Comparison of ENCODE assay signal across 8 mouse cellular contexts in the genomic region with DNA sequence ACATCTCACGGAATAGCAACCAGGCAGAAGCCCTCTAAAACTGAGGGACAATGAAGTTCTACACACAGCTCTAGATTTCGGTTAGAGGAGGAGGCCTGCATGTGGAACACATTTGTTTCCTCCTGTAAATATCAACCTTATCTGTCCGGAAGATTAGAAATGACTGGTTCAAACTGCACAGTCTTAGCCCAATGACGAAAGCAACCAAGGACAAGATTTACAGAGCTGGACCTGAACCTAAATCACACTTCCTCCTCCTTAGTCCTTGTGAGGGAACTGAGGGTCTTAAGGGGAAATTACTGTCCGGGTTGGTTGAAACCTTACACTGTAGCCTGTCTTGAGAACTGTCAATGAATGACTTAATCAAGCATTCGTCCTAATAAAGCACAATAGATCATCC. TPM values are rescaled to one million over a fixed set of nuclear protein-coding genes. Genes with fewer than 3 reads are reported as not detected.
DNase-seq lines count a peak whose midpoint lies in the region; ATAC-seq and TF ChIP-seq lines count a peak whose summit lies in the region.

No protein-coding gene starts in this region.

- intact Hi-C loops in gastrocnemius, postnatal 36 days (cut with DNase I): no loop called here

- no peaks in the 10 kb centered on the region for H3K9me3 ChIP-seq in heart, embryonic 15.5 days (replicated peaks)
- no peaks in the 10 kb centered on the region for H3K9me3 ChIP-seq in hindbrain, embryonic 15.5 days
- H3K9me3 ChIP-seq in midbrain, embryonic 14.5 days (ENCODE audit: control insufficient read depth, low read length): no peaks in the 10 kb centered on the region

- no peaks in the 10 kb centered on the region for H3K36me3 ChIP-seq in heart, embryonic 15.5 days
- H3K36me3 ChIP-seq in hindbrain, embryonic 15.5 days: no peaks in the 10 kb centered on the region
- no peaks in the 10 kb centered on the region for H3K36me3 ChIP-seq in midbrain, embryonic 14.5 days (ENCODE audit: control insufficient read depth, insufficient read depth, low read length)

- H3K4me1 ChIP-seq in heart, embryonic 15.5 days (replicated peaks): peaks cover 42% of the 10 kb centered on the region
- H3K4me1 ChIP-seq in bone marrow macrophage, adult 2 months (ENCODE audit: control insufficient read depth, insufficient read depth, low read length): peaks cover 16% of the 10 kb centered on the region
- H3K4me1 ChIP-seq in hindbrain, embryonic 15.5 days (replicated peaks): peaks cover 33% of the 10 kb centered on the region
- H3K4me1 ChIP-seq in midbrain, embryonic 14.5 days (ENCODE audit: control insufficient read depth, insufficient read depth, low read length): peaks cover 16% of the 10 kb centered on the region

- ATAC-seq in heart, embryonic 15.5 days (replicated peaks; ENCODE audit: insufficient number of reproducible peaks, insufficient read depth, low FRiP score, low read depth): no peak
- ATAC-seq in hindbrain, embryonic 15.5 days (ENCODE audit: low FRiP score, low read depth): no peak
- no peak for ATAC-seq in midbrain, embryonic 14.5 days (ENCODE audit: low FRiP score, low TSS enrichment)

- H3K27me3 ChIP-seq in heart, embryonic 15.5 days: 0 out of 2 replicates have a peak, but pooled peaks cover 2% of the 10 kb centered on the region
- H3K27me3 ChIP-seq in hindbrain, embryonic 15.5 days: no peaks in the 10 kb centered on the region
- no peaks in the 10 kb centered on the region for H3K27me3 ChIP-seq in midbrain, embryonic 14.5 days (ENCODE audit: control insufficient read depth, insufficient read depth, low read length)

- DNase-seq in heart, adult 8-10 months (ENCODE audit: low spot score): no peak
- no peak for DNase-seq in midbrain, embryonic 14.5 days
- DNase-seq in adrenal gland, postnatal 14 days: no peak
- DNase-seq in urinary bladder, adult 2 months (ENCODE audit: low spot score): no peak
- no peak for DNase-seq in gastrocnemius, postnatal 36 days

- 9% methylated on average over 6 of the region's 6 CpGs for WGBS in heart, embryonic 15.5 days
- WGBS in hindbrain, embryonic 15.5 days: 28% methylated on average over 6 of the region's 6 CpGs
- WGBS in midbrain, embryonic 14.5 days: 43% methylated on average over 6 of the region's 6 CpGs

- H3K4me2 ChIP-seq in heart, embryonic 15.5 days: peak overlapping the region; percentile 89
- H3K4me2 ChIP-seq in hindbrain, embryonic 15.5 days: peak overlapping the region; percentile 62
- H3K4me2 ChIP-seq in midbrain, embryonic 14.5 days (ENCODE audit: low read length): peak overlapping the region; percentile 93

- peak overlapping the region; percentile 97 for H3K27ac ChIP-seq in heart, embryonic 15.5 days
- peak overlapping the region; percentile 1; the same call in 1 of the 2 replicates for H3K27ac ChIP-seq in bone marrow macrophage, adult 2 months (ENCODE audit: insufficient read depth, low read depth, low read length)
- H3K27ac ChIP-seq in hindbrain, embryonic 15.5 days (replicated peaks): peak overlapping the region; percentile 94; the same call in 1 of the 2 replicates
- no peak overlapping the region for H3K27ac ChIP-seq in midbrain, embryonic 14.5 days (replicated peaks; ENCODE audit: low read depth, low read length)

- H3K9ac ChIP-seq in heart, embryonic 15.5 days: peak overlapping the region; percentile 97
- H3K9ac ChIP-seq in hindbrain, embryonic 15.5 days: peak overlapping the region; percentile 89
- peak overlapping the region; percentile 85 for H3K9ac ChIP-seq in midbrain, embryonic 14.5 days (replicated peaks; ENCODE audit: low read length)

- no peak for TF ChIP-seq POLR2A in bone marrow macrophage, adult 2 months (IDR thresholded peaks at IDR 0.05; ENCODE audit: borderline replicate concordance, low read depth, low read length)

- H3K4me3 ChIP-seq in heart, embryonic 15.5 days: peak overlapping the region; percentile 95
- H3K4me3 ChIP-seq in bone marrow macrophage, adult 2 months (ENCODE audit: insufficient read depth, low read length): peak overlapping the region; percentile 94
- peak overlapping the region; percentile 82 for H3K4me3 ChIP-seq in hindbrain, embryonic 15.5 days
- peak overlapping the region; percentile 95 for H3K4me3 ChIP-seq in midbrain, embryonic 14.5 days (replicated peaks; ENCODE audit: low read depth, low read length)

- no peak for TF ChIP-seq CTCF in bone marrow macrophage, adult 2 months (IDR thresholded peaks at IDR 0.05; ENCODE audit: low read depth, low read length)

RNA-seq across cellular contexts. Expression of gene Cdc42bpb, which starts 1.5 kb away (rescaled TPM):
- polyA plus RNA-seq in heart, embryonic 15.5 days (2015; fragmentation: Nextera tagmentation; extraction: Ambion mirVana): 20.1 and 26.7 TPM in 2 replicates
- total RNA-seq in heart, adult 8-10 months (2022): 10 to 100 TPM; 45.5 to 59.7 (median 53.9) TPM
- polyA plus RNA-seq in bone marrow macrophage, adult 2 months (2012; ENCODE audit: insufficient read depth, insufficient read length, missing spikeins): 32.5 and 41.6 TPM in 2 replicates
- polyA plus RNA-seq in hindbrain, embryonic 15.5 days (2015; fragmentation: Nextera tagmentation; extraction: Ambion mirVana): 41.2 and 42.4 TPM in 2 replicates
- polyA plus RNA-seq in midbrain, embryonic 14.5 days (2014; fragmentation: Nextera tagmentation; extraction: Ambion mirVana): 47.8 and 54.6 TPM in 2 replicates
- 133 and 149 TPM in 2 replicates for total RNA-seq in adrenal gland, postnatal 14 days (2021)
- 143 and 148 TPM in 2 replicates for polyA plus RNA-seq in urinary bladder, adult 2 months (2012; rRNA removed)
- total RNA-seq in gastrocnemius, postnatal 36 days (2021): 10 to 100 TPM; 18.6 to 18.7 TPM

RNA-seq across cellular contexts. Expression of gene Lbhd2, which starts 30.6 kb away (rescaled TPM):
- polyA plus RNA-seq in heart, embryonic 15.5 days (2015; fragmentation: Nextera tagmentation; extraction: Ambion mirVana): 0.45 and 1.6 TPM in 2 replicates
- total RNA-seq in heart, adult 8-10 months (2022): not detected
- polyA plus RNA-seq in bone marrow macrophage, adult 2 months (2012; ENCODE audit: insufficient read depth, insufficient read length, missing spikeins): not detected in 2 replicates
- 1.6 and 1.9 TPM in 2 replicates for polyA plus RNA-seq in hindbrain, embryonic 15.5 days (2015; fragmentation: Nextera tagmentation; extraction: Ambion mirVana)
- 2.0 and 3.3 TPM in 2 replicates for polyA plus RNA-seq in midbrain, embryonic 14.5 days (2014; fragmentation: Nextera tagmentation; extraction: Ambion mirVana)
- total RNA-seq in adrenal gland, postnatal 14 days (2021): 0.56 and 0.79 TPM in 2 replicates
- polyA plus RNA-seq in urinary bladder, adult 2 months (2012; rRNA removed): 0.10 TPM in 1 of 2 replicates, not detected in the other
- not detected for total RNA-seq in gastrocnemius, postnatal 36 days (2021)

RNA-seq across cellular contexts. Expression of gene Exoc3l4, which starts 40.8 kb away (rescaled TPM):
- 8.0 and 15.1 TPM in 2 replicates for polyA plus RNA-seq in heart, embryonic 15.5 days (2015; fragmentation: Nextera tagmentation; extraction: Ambion mirVana)
- total RNA-seq in heart, adult 8-10 months (2022): 1 to 10 TPM; 2.1 to 3.6 (median 3.0) TPM
- 7.8 and 8.0 TPM in 2 replicates for polyA plus RNA-seq in bone marrow macrophage, adult 2 months (2012; ENCODE audit: insufficient read depth, insufficient read length, missing spikeins)
- 2.2 and 2.9 TPM in 2 replicates for polyA plus RNA-seq in hindbrain, embryonic 15.5 days (2015; fragmentation: Nextera tagmentation; extraction: Ambion mirVana)
- polyA plus RNA-seq in midbrain, embryonic 14.5 days (2014; fragmentation: Nextera tagmentation; extraction: Ambion mirVana): 1.6 and 2.1 TPM in 2 replicates
- total RNA-seq in adrenal gland, postnatal 14 days (2021): 4.6 and 5.2 TPM in 2 replicates
- 7.8 and 8.4 TPM in 2 replicates for polyA plus RNA-seq in urinary bladder, adult 2 months (2012; rRNA removed)
- total RNA-seq in gastrocnemius, postnatal 36 days (2021): 1 to 10 TPM; 1.8 to 4.6 TPM
